Mouse (Mus musculus): ENCODE data around the gene Ganab.

- TF ChIP-seq CTCF (IDR thresholded peaks at IDR 0.05) = no peak
- TF ChIP-seq EP300 (IDR thresholded peaks at IDR 0.05) = no peak; the same call in 1 of the 2 replicates
These were observed 10.8 kb upstream of the Ganab start for GRCm38 (mm10) chr19:8886916-8887584.

All from lung, postnatal 0 days (tissue).